Mouse (Mus musculus): ENCODE measurements at regions not wholly inside any gene's neighbourhood (a gene's known extent, or its start where the extent isn't known, plus 50 kb on each side); places are given as distances from the start of the nearest gene placed in this dataset.

DNA sequence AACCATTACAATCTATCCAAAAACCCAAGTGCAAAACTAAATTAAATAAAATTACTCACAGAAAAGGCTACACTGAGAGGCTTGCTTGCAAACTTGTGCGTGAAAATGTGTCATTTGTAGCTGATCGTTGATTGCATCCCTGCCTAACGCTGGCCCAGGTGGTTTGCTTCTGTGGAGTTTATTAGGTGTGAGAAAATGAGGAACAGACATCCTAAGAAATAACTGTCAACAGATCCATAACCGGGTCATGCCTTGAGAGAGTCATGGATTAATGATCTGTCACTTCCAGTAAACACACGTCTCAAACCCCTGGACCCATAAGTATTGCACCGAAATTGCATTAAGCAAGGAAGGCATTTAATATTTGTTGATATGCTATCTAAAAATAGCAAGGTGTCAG lies 73.4 kb upstream of the Tmem18 start:
- no peak for DNase-seq

DNA sequence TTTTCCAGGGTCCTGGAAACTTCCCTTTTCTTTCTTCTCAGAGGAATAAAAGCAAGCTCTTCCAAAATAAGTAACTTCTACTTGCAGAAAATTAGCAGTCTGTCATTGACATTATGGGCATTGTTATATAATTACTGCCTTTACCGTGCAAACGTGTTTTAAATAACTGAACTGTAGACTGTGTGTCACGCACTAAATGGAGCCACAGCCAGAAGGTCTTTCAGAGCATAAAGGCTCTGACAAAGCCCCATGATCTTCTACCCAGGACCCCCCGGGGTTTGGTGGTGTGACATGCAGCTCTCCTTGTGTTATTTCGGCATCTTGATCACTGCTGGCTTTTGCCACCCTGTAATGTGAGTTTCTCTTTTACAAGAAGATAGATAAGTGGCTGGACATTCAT lies 100.9 kb upstream of the Tmem18 start:
- no peak for DNase-seq

DNA sequence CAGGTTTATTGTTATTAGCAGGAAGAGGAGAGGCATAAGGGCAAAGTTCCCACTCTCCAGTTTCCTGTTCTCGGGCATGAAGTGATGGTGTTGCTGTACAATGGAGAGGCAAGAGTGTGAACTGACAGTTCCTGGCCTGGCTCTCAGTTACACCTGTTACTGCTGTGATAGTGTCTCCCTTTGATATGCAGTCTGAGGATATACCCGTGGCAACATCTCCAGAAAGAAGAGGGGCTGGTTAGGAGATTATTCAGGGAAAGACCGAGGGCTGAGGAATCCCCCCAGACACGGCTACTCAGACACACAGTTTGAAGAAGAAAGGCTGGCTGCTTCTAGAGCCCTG lies 100.3 kb upstream of the Sntg2 start:
- no peak for DNase-seq

DNA sequence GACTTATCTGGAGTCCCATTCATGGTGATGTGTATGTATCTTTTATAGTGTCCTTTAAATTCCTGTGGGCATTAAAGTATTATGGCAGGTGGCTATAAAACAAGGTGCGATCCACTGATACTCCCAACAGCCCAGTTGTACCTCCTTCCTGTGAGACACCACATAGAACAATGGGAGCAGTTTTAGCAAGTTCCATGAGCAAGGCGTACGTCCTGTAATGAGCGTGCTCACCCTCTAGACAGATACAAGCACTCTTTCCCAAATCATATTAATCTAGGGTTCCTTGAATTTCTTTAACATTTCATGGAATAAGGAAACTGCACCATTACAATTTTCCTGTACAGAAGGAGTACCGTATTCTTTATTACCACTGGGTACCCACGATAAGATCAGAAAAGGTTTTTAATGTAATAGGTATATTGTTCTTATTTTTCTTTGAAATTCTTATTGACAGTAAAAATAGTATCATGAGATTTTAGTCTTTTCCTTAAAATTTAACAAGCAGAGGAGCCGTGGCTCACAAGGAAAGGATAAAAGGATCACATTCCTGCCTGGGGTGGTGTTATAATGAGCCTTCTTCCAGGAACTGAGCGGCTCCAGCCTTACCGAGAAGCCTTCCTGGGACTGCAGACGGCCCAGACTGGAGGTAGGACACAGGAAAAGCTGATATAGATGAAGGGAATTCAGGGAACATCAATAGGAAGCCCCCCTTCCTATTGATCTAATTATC lies 99.7 kb upstream of the Sntg2 start:
- DNase-seq = no peak

DNA sequence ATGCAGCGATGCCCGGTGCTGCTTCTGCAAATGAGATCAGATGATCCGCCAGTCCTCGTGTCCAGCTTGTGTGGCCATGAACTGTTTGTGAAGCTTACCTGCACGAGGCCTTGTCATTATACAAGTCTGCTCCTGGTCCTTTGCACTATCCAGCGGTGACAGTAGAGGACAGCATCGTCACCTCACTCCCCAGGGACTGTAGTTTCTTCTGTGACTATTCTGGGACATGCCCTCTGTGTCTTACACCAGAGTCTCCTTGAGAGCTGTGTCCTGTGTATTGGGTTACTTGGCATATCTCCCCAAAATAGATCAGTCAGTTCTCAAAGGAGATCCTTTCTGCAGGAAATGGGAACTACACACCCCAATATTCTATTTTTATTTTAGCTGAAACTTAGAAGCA lies 94.0 kb upstream of the Sntg2 start:
- no peak for DNase-seq

DNA sequence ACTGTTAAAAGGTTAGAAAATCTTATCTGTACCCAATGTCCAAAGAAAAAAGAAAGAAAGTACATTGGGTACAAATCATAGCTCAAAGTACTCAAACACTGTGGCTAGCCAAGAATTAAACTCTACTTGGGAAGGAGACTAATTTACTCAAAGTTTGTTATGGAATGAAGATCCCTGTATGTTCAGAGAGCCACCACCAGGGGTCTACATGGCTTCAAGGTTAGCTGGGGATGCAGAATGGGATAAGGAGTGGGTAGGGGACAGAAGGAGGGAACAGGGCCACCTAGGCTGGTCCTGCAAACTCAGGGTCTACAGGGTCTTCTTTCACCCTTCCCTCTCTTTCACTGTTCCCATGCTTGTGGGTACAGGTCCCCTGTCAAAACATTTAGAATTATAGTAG lies 77.4 kb upstream of the Sntg2 start:
- DNase-seq = peak; percentile 19 to 20

DNA sequence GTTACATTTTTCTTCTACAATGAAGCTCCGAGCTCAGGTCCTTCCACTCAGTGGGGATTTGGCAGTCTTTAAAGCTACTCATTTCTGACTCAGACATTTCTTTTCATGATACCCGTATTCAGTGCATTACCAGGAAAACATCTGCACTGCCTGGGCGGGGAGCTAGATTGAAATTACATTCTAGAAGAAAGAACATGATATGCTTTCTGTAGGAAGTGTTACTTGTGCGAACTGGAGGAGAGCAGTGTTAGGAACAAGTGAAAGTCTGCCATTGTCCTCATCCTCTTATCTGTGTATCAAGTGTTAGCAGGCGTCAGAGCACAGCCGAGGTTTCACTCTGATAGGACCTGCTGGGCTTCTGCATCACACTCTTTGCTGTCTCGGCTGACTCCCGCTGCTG lies 61.7 kb upstream of the Sntg2 start:
- no peak for DNase-seq

DNA sequence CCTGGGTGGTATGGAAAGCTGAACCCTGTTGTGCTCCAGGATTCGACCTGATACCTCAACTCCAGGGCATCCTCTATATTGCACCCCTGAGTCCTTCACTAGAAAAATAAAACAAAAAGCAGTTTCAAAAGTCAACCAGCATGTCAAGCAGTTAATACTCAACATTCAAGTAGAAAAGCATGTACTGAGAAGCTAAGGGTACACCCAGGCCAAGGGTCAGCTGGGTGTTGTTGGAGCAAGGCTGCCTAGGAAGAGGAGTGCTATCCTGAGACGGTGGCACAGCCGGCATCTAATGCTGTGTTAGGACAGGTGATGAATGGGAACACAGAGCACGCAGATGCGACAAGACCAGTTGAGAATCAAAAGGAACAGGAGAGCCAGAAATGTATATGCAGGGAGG lies 59.7 kb upstream of the Sntg2 start:
- DNase-seq = no peak

DNA sequence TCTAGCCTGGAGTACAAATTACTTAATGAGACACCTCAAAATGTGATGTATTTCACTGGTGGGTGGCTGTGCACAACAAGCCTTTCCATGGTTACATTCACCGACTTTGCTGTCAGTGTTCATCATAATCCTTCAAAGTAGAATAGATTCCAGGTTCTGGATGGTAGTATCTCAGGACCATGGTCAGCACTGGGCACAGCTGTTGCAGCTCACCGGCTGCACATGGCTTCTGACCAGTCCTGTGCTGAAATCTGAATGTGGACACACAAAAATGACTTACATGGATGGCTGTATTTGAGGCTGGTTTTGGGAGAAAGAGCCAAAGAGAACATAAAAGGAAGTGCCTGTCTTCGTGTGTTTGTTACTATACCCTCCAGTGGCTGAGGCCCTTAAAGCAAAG lies 57.5 kb upstream of the Sntg2 start:
- DNase-seq = peak; percentile 46 to 53

DNA sequence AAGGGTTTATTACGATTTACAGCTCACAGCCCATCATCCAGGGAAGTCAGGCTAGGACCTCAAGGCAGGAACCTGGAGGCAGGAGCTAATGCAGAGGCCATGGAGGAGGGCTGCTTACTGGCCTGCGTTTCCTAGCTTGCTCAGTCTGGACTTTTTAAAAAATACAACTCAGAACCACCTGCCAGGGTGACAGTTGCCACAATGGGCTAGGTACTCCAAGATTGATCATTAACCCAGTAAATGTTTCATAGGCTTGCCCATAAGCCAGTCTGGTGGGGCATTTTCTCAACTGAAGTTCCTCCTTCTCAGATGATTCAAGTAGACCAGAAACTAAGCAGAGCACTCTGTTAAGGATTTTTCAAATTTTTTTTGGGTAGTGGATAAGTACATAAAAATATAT lies 52.1 kb upstream of the Sntg2 start:
- DNase-seq = peak in 1 of 2 experiments; percentile 7

Measured in kidney, postnatal 4 days (tissue).